Mouse (Mus musculus) forebrain, embryonic 12.5 days (tissue): ENCODE data around the gene Cdc42bpb. TPM values are rescaled to one million over a fixed set of nuclear protein-coding genes. Genes with fewer than 3 reads are reported as not detected.

Experiments
- ATAC-seq: fragments of 200-750 bp; cut with Nextera tagmentation; 2 replicates; pipeline ENCODE4 v1.8.0; 2017; ENCODE audit warnings: moderate TSS enrichment; ENCODE audit not compliant: low FRiP score
- H3K27ac ChIP-seq: fragments of 300-500 bp; sonication (generic); 2 replicates; pipeline ENCODE4 v1.5.1; 2016; ENCODE audit warnings: mild to moderate bottlenecking
- H3K27me3 ChIP-seq: fragments of 300-500 bp; sonication (generic); 2 replicates; pipeline ENCODE4 v1.6.1; 2016; ENCODE audit warnings: mild to moderate bottlenecking
- H3K36me3 ChIP-seq: fragments of 300-500 bp; sonication (generic); replicated peaks from 2 replicates; pipeline ENCODE4 v1.6.1; 2016; ENCODE audit warnings: mild to moderate bottlenecking
- H3K4me1 ChIP-seq: fragments of 300-500 bp; sonication (generic); 2 replicates; pipeline ENCODE4 v1.6.1; 2016
- H3K4me2 ChIP-seq: fragments of 300-500 bp; sonication (generic); 2 replicates; pipeline ENCODE4 v1.6.1; 2016; ENCODE audit warnings: mild to moderate bottlenecking, moderate library complexity
- H3K4me3 ChIP-seq: fragments of 300-500 bp; sonication (generic); replicated peaks from 2 replicates; pipeline ENCODE4 v1.5.1; 2016; ENCODE audit warnings: mild to moderate bottlenecking
- H3K9ac ChIP-seq: fragments of 300-500 bp; sonication (generic); 2 replicates; pipeline ENCODE4 v1.6.1; 2016; ENCODE audit warnings: mild to moderate bottlenecking
- H3K9me3 ChIP-seq: fragments of 300-500 bp; sonication (generic); 2 replicates; pipeline ENCODE4 v1.6.1; 2016
- WGBS: fragments of 180-500 bp; shearing (Covaris S2); methylation state at CpG from one replicate; pipeline ENCODE4 v1.1.7; 2016; 5-methylcytosine and 5-hydroxymethylcytosine counted together
- polyA plus RNA-seq: library from polyadenylated mRNA; unstranded; fragments of >200 nt; fragmentation: Nextera tagmentation; extraction: Ambion mirVana; gene quantifications from 2 replicates; pipeline ENCODE4 v1.2.1, GENCODE M21; 2016

The Cdc42bpb gene
- polyA plus RNA-seq, 1 experiment from 2014 or later = 38.9 TPM

GRCm38 (mm10) chr12:111270629-111271277, 106.8 kb downstream of the Cdc42bpb start, which contains the start of gene Amn:
Gene Amn (plus strand): TSS chr12:111271095.
- WGBS = 38% methylated on average over 25 of the region's 25 CpGs

GRCm38 (mm10) chr12:111267673-111268325, 109.7 kb downstream of the Cdc42bpb start:
- no peak overlapping the region for H3K27ac ChIP-seq
- WGBS = 84% methylated on average over 4 of the region's 4 CpGs
- no peak for ATAC-seq

More at GRCm38 (mm10) chr12:111270629-111271277, 106.8 kb downstream of the Cdc42bpb start, which contains the start of gene Amn:
- no peak for ATAC-seq
- no peak within 1 kb of the TSS for H3K27ac ChIP-seq
- H3K9ac ChIP-seq = no peak within 1 kb of the TSS
- H3K36me3 ChIP-seq = no peaks in the 10 kb centered on the region; the same call in 1 of the 2 replicates
- H3K4me1 ChIP-seq = peaks cover 22% of the 10 kb centered on the region
- peaks cover 77% of the 10 kb centered on the region for H3K27me3 ChIP-seq
- H3K9me3 ChIP-seq = no peaks in the 10 kb centered on the region
- no peak within 1 kb of the TSS for H3K4me2 ChIP-seq
- no peak within 1 kb of the TSS for H3K4me3 ChIP-seq

GRCm38 (mm10) chr12:111266592-111266991, 110.9 kb downstream of the Cdc42bpb start:
- WGBS = 60% methylated on average over 12 of the region's 12 CpGs
- ATAC-seq = no peak
- H3K27me3 ChIP-seq = peaks cover 35% of the 10 kb centered on the region
- no peak overlapping the region for H3K4me3 ChIP-seq
- H3K4me2 ChIP-seq = no peak overlapping the region
- peaks cover 21% of the 10 kb centered on the region for H3K36me3 ChIP-seq
- H3K9ac ChIP-seq = no peak overlapping the region
- H3K4me1 ChIP-seq = 0 out of 2 replicates have a peak, but pooled peaks cover 3% of the 10 kb centered on the region
- no peak overlapping the region for H3K27ac ChIP-seq
- H3K9me3 ChIP-seq = no peaks in the 10 kb centered on the region

More at GRCm38 (mm10) chr12:111267673-111268325, 109.7 kb downstream of the Cdc42bpb start:
- Histone ChIP-seq H3K9ac (no peak overlapping the region), H3K27me3 (peaks cover 48% of the 10 kb centered on the region), H3K4me1 (0 out of 2 replicates have a peak, but pooled peaks cover 3% of the 10 kb centered on the region), H3K9me3 (no peaks in the 10 kb centered on the region), H3K36me3 (peaks cover 13% of the 10 kb centered on the region), H3K4me3 (no peak overlapping the region), H3K4me2 (no peak overlapping the region)

GRCm38 (mm10) chr12:111265212-111265611, 112.3 kb downstream of the Cdc42bpb start:
- 55% methylated on average over 5 of the region's 5 CpGs for WGBS
- Histone ChIP-seq H3K36me3 (peaks cover 34% of the 10 kb centered on the region), H3K4me1 (0 out of 2 replicates have a peak, but pooled peaks cover 3% of the 10 kb centered on the region), H3K4me2 (no peak overlapping the region), H3K4me3 (no peak overlapping the region), H3K9me3 (no peaks in the 10 kb centered on the region), H3K9ac (no peak overlapping the region), H3K27me3 (peaks cover 22% of the 10 kb centered on the region), H3K27ac (no peak overlapping the region)
- no peak for ATAC-seq

GRCm38 (mm10) chr12:111263650-111264049, 113.9 kb downstream of the Cdc42bpb start:
- H3K36me3 ChIP-seq = peaks cover 45% of the 10 kb centered on the region
- H3K9me3 ChIP-seq = no peaks in the 10 kb centered on the region
- WGBS = 95% methylated on average over 16 of the region's 16 CpGs
- no peak for ATAC-seq
- peaks cover 7% of the 10 kb centered on the region; the same call in 1 of the 2 replicates for H3K27me3 ChIP-seq
- no peak overlapping the region for H3K27ac ChIP-seq
- no peak overlapping the region for H3K4me3 ChIP-seq
- H3K4me1 ChIP-seq = 0 out of 2 replicates have a peak, but pooled peaks cover 3% of the 10 kb centered on the region
- no peak overlapping the region for H3K9ac ChIP-seq
- H3K4me2 ChIP-seq = no peak overlapping the region

GRCm38 (mm10) chr12:111251227-111251626, 126.3 kb downstream of the Cdc42bpb start:
- H3K27me3 ChIP-seq = no peaks in the 10 kb centered on the region
- peaks cover 42% of the 10 kb centered on the region for H3K36me3 ChIP-seq
- H3K4me2 ChIP-seq = no peak overlapping the region
- H3K27ac ChIP-seq = no peak overlapping the region
- 77% methylated on average over 9 of the region's 9 CpGs for WGBS
- H3K9ac ChIP-seq = no peak overlapping the region
- H3K4me1 ChIP-seq = no peaks in the 10 kb centered on the region; the same call in none of the 2 replicates
- no peaks in the 10 kb centered on the region for H3K9me3 ChIP-seq
- no peak for ATAC-seq
- no peak overlapping the region for H3K4me3 ChIP-seq

- peaks cover 36% of the 10 kb centered on the region for H3K36me3 ChIP-seq
- H3K4me1 ChIP-seq = no peaks in the 10 kb centered on the region; the same call in none of the 2 replicates
- 83% methylated on average over 8 of the region's 8 CpGs for WGBS
- H3K27me3 ChIP-seq = no peaks in the 10 kb centered on the region
- H3K4me3 ChIP-seq = no peak overlapping the region
- H3K9me3 ChIP-seq = no peaks in the 10 kb centered on the region
- no peak overlapping the region for H3K27ac ChIP-seq
- no peak for ATAC-seq
- H3K9ac ChIP-seq = no peak overlapping the region
- no peak overlapping the region for H3K4me2 ChIP-seq
These were observed 127.4 kb downstream of the Cdc42bpb start for GRCm38 (mm10) chr12:111250116-111250515.

GRCm38 (mm10) chr12:111249095-111249494, 128.4 kb downstream of the Cdc42bpb start:
- H3K4me2 ChIP-seq = no peak overlapping the region
- no peaks in the 10 kb centered on the region for H3K9me3 ChIP-seq
- H3K9ac ChIP-seq = no peak overlapping the region
- no peak for ATAC-seq
- no peaks in the 10 kb centered on the region for H3K27me3 ChIP-seq
- H3K4me3 ChIP-seq = no peak overlapping the region
- no peak overlapping the region for H3K27ac ChIP-seq
- H3K36me3 ChIP-seq = peaks cover 44% of the 10 kb centered on the region
- H3K4me1 ChIP-seq = no peaks in the 10 kb centered on the region; the same call in 1 of the 2 replicates
- WGBS = 60% methylated on average over 3 of the region's 3 CpGs

GRCm38 (mm10) chr12:111246808-111247464, 130.6 kb downstream of the Cdc42bpb start:
- H3K9ac ChIP-seq = no peak overlapping the region
- no peaks in the 10 kb centered on the region for H3K4me1 ChIP-seq
- H3K27ac ChIP-seq = no peak overlapping the region
- no peak overlapping the region for H3K4me2 ChIP-seq
- H3K27me3 ChIP-seq = no peaks in the 10 kb centered on the region
- ATAC-seq = no peak
- no peak overlapping the region for H3K4me3 ChIP-seq
- H3K9me3 ChIP-seq = no peaks in the 10 kb centered on the region
- WGBS = 95% methylated on average over 9 of the region's 9 CpGs
- H3K36me3 ChIP-seq = peaks cover 51% of the 10 kb centered on the region

GRCm38 (mm10) chr12:111245070-111245469, 132.4 kb downstream of the Cdc42bpb start:
- no peak overlapping the region for H3K4me2 ChIP-seq
- no peaks in the 10 kb centered on the region for H3K4me1 ChIP-seq
- H3K9ac ChIP-seq = no peak overlapping the region
- H3K4me3 ChIP-seq = no peak overlapping the region
- H3K27ac ChIP-seq = no peak overlapping the region
- H3K27me3 ChIP-seq = no peaks in the 10 kb centered on the region
- peaks cover 49% of the 10 kb centered on the region for H3K36me3 ChIP-seq
- 78% methylated on average over 6 of the region's 6 CpGs for WGBS
- no peaks in the 10 kb centered on the region for H3K9me3 ChIP-seq
- no peak for ATAC-seq

GRCm38 (mm10) chr12:111243733-111244132, 133.8 kb downstream of the Cdc42bpb start:
- H3K36me3 ChIP-seq = peaks cover 56% of the 10 kb centered on the region
- no peak overlapping the region for H3K4me3 ChIP-seq
- no peak for ATAC-seq
- H3K9me3 ChIP-seq = no peaks in the 10 kb centered on the region
- H3K4me1 ChIP-seq = no peaks in the 10 kb centered on the region
- no peaks in the 10 kb centered on the region for H3K27me3 ChIP-seq
- 95% methylated on average over 12 of the region's 12 CpGs for WGBS
- no peak overlapping the region for H3K9ac ChIP-seq
- H3K27ac ChIP-seq = no peak overlapping the region
- H3K4me2 ChIP-seq = no peak overlapping the region
